Mouse (Mus musculus): ENCODE measurements around the gene Raet1e. TPM values are rescaled to one million over a fixed set of nuclear protein-coding genes. Genes with fewer than 3 reads are reported as not detected.

The Raet1e gene
- polyA plus RNA-seq, 1 experiment from 2014 or later = 1.3 TPM

DNA sequence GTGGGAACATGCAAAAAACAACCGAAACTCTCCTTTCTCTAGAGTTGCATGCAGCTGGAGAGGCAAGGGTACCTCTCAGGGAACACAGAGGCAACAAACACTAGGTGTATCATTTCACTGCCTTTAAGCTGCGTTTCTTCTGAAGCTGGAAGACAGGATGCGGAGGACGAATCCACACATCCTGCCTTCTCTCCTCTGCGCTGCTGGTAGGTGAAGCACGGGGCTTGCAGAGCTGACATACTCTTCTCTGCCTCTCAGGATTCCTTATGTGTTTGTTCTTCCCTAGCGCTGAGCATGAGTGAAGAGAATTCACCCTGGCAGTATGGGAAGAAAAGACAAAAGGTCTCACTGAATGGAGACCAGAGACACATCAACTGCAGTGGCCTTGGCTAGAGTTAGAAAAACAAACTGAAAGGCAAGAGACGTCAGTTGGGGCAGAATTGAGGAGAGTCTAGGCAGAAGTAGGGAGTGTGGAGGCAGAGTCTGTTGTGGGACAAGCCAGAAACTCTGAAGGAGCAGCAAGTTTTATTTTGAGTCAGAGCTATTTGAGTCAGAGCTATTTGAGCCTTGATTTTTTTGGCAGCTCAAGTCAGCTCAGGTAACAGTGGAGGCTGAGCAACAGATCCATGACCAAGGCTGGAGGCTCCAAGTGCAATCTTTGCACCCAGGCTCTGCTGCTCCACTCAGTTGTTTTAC lies 139.5 kb downstream of the Raet1e start:
- DNase-seq (no peak), ATAC-seq (ENCODE audit: low FRiP score, low TSS enrichment) (no peak)
- H3K27ac ChIP-seq (replicated peaks; ENCODE audit: low read depth, low read length) = no peak overlapping the region
- H3K4me2 ChIP-seq (ENCODE audit: low read length) = no peak overlapping the region
- WGBS = 69% methylated on average over 8 of the region's 8 CpGs
- no peaks in the 10 kb centered on the region for H3K4me1 ChIP-seq (ENCODE audit: control insufficient read depth, insufficient read depth, low read length)
- H3K9me3 ChIP-seq (ENCODE audit: control insufficient read depth, low read length) = no peaks in the 10 kb centered on the region
- no peak overlapping the region for H3K4me3 ChIP-seq (replicated peaks; ENCODE audit: low read depth, low read length)
- H3K9ac ChIP-seq (replicated peaks; ENCODE audit: low read length) = no peak overlapping the region
- H3K36me3 ChIP-seq (ENCODE audit: control insufficient read depth, insufficient read depth, low read length) = no peaks in the 10 kb centered on the region
- no peaks in the 10 kb centered on the region for H3K27me3 ChIP-seq (ENCODE audit: control insufficient read depth, insufficient read depth, low read length)

DNA sequence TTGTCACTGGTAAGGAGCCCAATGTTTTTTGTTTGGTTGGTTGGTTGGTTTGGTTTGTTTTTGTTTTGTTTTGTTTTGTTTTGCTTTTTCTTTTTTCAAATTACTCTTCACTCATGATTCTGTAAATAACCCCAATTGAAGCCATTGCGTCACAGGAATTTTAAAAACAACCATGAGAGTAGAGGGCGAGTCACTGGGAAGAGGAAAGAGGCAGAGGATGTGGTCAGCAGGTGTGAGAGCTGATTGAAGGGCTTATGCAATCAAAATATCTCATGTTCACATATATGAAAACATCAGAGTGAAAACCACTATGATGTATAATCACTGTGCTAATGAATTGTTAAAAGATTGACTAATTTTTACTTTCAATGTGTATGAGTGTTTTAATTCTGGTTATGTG lies 141.0 kb downstream of the Raet1e start:
- Histone ChIP-seq H3K9me3 (ENCODE audit: control insufficient read depth, low read length) (no peaks in the 10 kb centered on the region), H3K4me3 (replicated peaks; ENCODE audit: low read depth, low read length) (no peak overlapping the region), H3K27me3 (ENCODE audit: control insufficient read depth, insufficient read depth, low read length) (no peaks in the 10 kb centered on the region), H3K4me1 (ENCODE audit: control insufficient read depth, insufficient read depth, low read length) (no peaks in the 10 kb centered on the region), H3K4me2 (ENCODE audit: low read length) (no peak overlapping the region), H3K9ac (replicated peaks; ENCODE audit: low read length) (no peak overlapping the region), H3K36me3 (ENCODE audit: control insufficient read depth, insufficient read depth, low read length) (no peaks in the 10 kb centered on the region), H3K27ac (replicated peaks; ENCODE audit: low read depth, low read length) (no peak overlapping the region)
- ATAC-seq (ENCODE audit: low FRiP score, low TSS enrichment) (no peak), DNase-seq (no peak)
- 87% methylated on average over 2 of the region's 2 CpGs for WGBS

DNA sequence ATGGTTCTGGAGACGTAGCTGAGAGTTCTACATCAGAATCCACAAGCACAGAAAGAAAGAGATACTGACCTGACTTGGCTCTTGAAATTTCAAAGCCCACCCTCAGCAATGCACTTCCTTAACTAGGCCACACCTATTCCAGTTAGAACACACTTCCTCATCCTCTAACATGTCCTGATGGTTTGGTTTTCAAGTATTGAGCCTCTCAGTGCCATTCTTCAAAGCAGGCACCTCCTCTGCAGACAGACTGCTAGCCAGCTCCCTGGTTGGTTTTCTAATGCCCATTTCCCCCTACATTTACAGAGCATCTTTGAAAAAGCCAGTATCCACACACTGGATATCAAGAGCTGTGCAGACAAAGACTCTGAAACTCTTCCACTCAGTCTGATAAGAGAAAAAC lies 143.3 kb downstream of the Raet1e start:
- no peak for DNase-seq
- no peak overlapping the region for H3K9ac ChIP-seq (replicated peaks; ENCODE audit: low read length)
- H3K4me2 ChIP-seq (ENCODE audit: low read length) = no peak overlapping the region
- ATAC-seq (ENCODE audit: low FRiP score, low TSS enrichment) = no peak
- H3K4me3 ChIP-seq (replicated peaks; ENCODE audit: low read depth, low read length) = no peak overlapping the region
- H3K9me3 ChIP-seq (ENCODE audit: control insufficient read depth, low read length) = no peaks in the 10 kb centered on the region
- no peaks in the 10 kb centered on the region for H3K4me1 ChIP-seq (ENCODE audit: control insufficient read depth, insufficient read depth, low read length)
- no peaks in the 10 kb centered on the region for H3K27me3 ChIP-seq (ENCODE audit: control insufficient read depth, insufficient read depth, low read length)
- no peak overlapping the region for H3K27ac ChIP-seq (replicated peaks; ENCODE audit: low read depth, low read length)
- WGBS = 88% methylated on average over 1 of the region's 1 CpGs
- H3K36me3 ChIP-seq (ENCODE audit: control insufficient read depth, insufficient read depth, low read length) = no peaks in the 10 kb centered on the region

DNA sequence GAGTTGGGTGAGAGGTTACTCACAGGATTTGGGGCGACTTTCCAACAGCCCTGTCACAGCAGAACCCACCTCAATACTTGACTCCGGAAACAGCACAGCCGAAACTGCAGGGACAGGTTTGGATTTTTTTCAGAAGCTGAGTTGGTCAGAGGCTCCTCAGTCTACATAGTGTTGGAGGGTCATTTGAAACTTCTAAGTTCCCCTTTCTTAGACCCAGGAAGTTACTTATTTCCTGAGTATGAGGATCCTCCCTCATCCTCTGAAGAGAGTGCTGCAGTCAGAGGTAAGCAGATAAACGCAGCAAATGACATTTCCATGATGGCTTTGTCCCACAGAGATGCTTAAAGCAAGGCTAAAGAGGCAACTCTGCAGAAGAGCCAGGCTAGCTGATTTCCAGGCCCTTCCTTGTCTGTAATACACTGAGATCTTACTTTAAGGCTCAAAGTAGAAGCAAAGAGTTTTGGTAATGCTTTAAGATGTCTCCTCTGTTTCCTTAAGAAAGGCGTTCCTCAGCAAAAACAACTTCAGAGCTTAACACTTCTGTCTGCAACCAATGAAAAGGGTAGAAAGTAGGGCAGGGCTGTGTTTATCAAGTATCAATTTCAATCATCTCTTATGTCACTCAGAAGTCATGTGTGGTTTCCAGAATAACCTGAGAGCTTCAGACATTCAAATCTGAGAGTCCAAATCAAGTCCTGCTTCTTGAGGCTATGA lies 144.1 kb downstream of the Raet1e start:
- H3K27ac ChIP-seq (replicated peaks; ENCODE audit: low read depth, low read length) = no peak overlapping the region
- no peak overlapping the region for H3K4me2 ChIP-seq (ENCODE audit: low read length)
- no peaks in the 10 kb centered on the region for H3K27me3 ChIP-seq (ENCODE audit: control insufficient read depth, insufficient read depth, low read length)
- H3K9ac ChIP-seq (replicated peaks; ENCODE audit: low read length) = no peak overlapping the region
- 87% methylated on average over 5 of the region's 5 CpGs for WGBS
- DNase-seq (no peak), ATAC-seq (ENCODE audit: low FRiP score, low TSS enrichment) (no peak)
- H3K9me3 ChIP-seq (ENCODE audit: control insufficient read depth, low read length) = no peaks in the 10 kb centered on the region
- no peak overlapping the region for H3K4me3 ChIP-seq (replicated peaks; ENCODE audit: low read depth, low read length)
- no peaks in the 10 kb centered on the region for H3K36me3 ChIP-seq (ENCODE audit: control insufficient read depth, insufficient read depth, low read length)
- H3K4me1 ChIP-seq (ENCODE audit: control insufficient read depth, insufficient read depth, low read length) = no peaks in the 10 kb centered on the region

DNA sequence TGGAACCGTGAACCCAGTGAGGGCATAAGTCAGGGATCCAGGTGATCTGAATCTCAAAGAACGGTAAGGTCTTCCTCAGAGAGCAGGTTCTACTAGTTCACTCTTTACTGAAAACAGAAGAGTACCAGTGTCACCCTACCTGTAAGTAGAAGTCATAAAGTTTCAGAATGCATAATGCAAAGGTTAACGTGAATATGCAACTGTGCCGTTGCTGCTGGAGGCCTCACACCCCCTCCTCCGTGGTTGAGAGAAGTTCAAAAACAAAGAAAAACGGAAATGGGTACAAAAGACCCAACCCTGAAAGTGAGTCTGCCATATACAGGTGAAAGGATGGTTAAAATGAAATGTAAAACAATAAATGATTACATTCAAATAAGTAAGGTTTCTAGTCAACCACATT lies 145.4 kb downstream of the Raet1e start:
- DNase-seq (no peak), ATAC-seq (ENCODE audit: low FRiP score, low TSS enrichment) (no peak)
- 88% methylated on average over 6 of the region's 6 CpGs for WGBS
- Histone ChIP-seq H3K4me2 (ENCODE audit: low read length) (no peak overlapping the region), H3K27ac (replicated peaks; ENCODE audit: low read depth, low read length) (no peak overlapping the region), H3K4me1 (ENCODE audit: control insufficient read depth, insufficient read depth, low read length) (no peaks in the 10 kb centered on the region), H3K4me3 (replicated peaks; ENCODE audit: low read depth, low read length) (no peak overlapping the region), H3K9ac (replicated peaks; ENCODE audit: low read length) (no peak overlapping the region), H3K27me3 (ENCODE audit: control insufficient read depth, insufficient read depth, low read length) (no peaks in the 10 kb centered on the region), H3K9me3 (ENCODE audit: control insufficient read depth, low read length) (no peaks in the 10 kb centered on the region), H3K36me3 (ENCODE audit: control insufficient read depth, insufficient read depth, low read length) (no peaks in the 10 kb centered on the region)

DNA sequence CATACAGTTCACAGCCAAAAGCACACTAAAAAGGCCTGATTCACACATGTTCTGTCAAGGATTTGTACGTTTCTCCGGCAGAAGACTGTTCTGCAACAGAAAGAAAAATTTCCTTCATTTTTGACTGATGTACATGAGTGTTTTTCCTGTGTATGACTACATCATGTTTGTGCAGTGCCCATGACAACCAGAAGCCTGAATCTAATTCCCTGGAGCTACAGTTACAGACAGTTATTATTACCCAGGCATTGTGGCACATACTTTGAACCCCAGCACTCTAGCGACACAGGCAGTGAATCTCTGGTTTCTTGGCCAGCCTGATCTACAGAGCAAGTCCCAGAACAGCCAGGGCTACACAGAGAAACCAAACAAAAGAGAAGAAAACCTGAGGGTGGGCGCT lies 147.4 kb downstream of the Raet1e start:
- H3K27me3 ChIP-seq (ENCODE audit: control insufficient read depth, insufficient read depth, low read length) = no peaks in the 10 kb centered on the region
- no peak for DNase-seq
- H3K9ac ChIP-seq (replicated peaks; ENCODE audit: low read length) = no peak overlapping the region
- no peaks in the 10 kb centered on the region for H3K9me3 ChIP-seq (ENCODE audit: control insufficient read depth, low read length)
- no peak overlapping the region for H3K4me3 ChIP-seq (replicated peaks; ENCODE audit: low read depth, low read length)
- H3K4me1 ChIP-seq (ENCODE audit: control insufficient read depth, insufficient read depth, low read length) = no peaks in the 10 kb centered on the region
- H3K36me3 ChIP-seq (ENCODE audit: control insufficient read depth, insufficient read depth, low read length) = no peaks in the 10 kb centered on the region
- WGBS = 87% methylated on average over 4 of the region's 4 CpGs
- H3K27ac ChIP-seq (replicated peaks; ENCODE audit: low read depth, low read length) = no peak overlapping the region
- no peak for ATAC-seq (ENCODE audit: low FRiP score, low TSS enrichment)
- no peak overlapping the region for H3K4me2 ChIP-seq (ENCODE audit: low read length)

DNA sequence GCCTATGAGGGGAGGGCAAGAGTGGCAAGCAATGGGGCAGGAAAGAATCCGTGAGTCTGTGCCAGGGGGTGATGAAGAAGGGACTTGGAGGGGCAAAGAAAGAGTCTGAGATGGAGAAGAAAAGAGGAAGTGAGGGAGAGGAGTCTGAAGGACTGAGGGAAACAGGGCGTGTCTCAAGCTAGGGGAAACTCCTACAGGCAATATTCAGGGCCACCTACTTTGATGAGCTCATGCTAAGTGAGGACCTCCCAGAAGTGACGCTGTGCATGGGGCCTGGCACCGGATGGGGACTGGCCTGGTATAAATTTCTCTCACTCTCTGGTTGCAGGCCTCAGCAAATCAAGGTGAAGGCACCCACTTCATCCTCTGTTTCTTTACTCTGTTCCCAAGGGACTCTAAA lies 148.1 kb downstream of the Raet1e start:
- Histone ChIP-seq H3K27me3 (ENCODE audit: control insufficient read depth, insufficient read depth, low read length) (no peaks in the 10 kb centered on the region), H3K36me3 (ENCODE audit: control insufficient read depth, insufficient read depth, low read length) (no peaks in the 10 kb centered on the region), H3K4me2 (ENCODE audit: low read length) (no peak overlapping the region), H3K9me3 (ENCODE audit: control insufficient read depth, low read length) (no peaks in the 10 kb centered on the region), H3K9ac (replicated peaks; ENCODE audit: low read length) (no peak overlapping the region), H3K4me1 (ENCODE audit: control insufficient read depth, insufficient read depth, low read length) (no peaks in the 10 kb centered on the region), H3K4me3 (replicated peaks; ENCODE audit: low read depth, low read length) (no peak overlapping the region), H3K27ac (replicated peaks; ENCODE audit: low read depth, low read length) (no peak overlapping the region)
- 66% methylated on average over 4 of the region's 4 CpGs for WGBS
- DNase-seq (no peak), ATAC-seq (ENCODE audit: low FRiP score, low TSS enrichment) (no peak; the same call in 1 of the 2 replicates)

DNA sequence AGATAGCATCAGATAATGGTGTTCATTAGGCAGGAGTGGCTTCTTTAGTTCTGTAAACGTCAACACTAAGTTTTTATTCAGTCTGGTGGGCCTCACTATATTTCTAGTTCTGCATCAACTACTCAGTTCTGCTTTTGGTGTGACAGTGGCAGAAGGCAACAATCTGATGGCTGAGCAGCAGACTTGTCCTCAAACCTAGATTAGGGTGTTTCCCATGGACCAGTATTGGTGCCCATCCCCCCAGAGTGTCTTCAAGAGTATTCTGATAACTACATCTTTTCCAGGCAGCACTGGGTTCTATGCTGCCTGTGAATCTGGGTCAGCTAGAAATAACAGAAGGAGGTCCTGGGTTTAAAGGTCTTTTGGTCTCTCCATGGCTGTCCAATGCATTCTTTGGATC lies 149.9 kb downstream of the Raet1e start:
- WGBS = 82% methylated on average over 1 of the region's 1 CpGs
- DNase-seq = no peak
- no peaks in the 10 kb centered on the region for H3K9me3 ChIP-seq (ENCODE audit: control insufficient read depth, low read length)
- no peak overlapping the region for H3K4me2 ChIP-seq (ENCODE audit: low read length)
- no peak for ATAC-seq (ENCODE audit: low FRiP score, low TSS enrichment)
- H3K36me3 ChIP-seq (ENCODE audit: control insufficient read depth, insufficient read depth, low read length) = no peaks in the 10 kb centered on the region
- H3K4me1 ChIP-seq (ENCODE audit: control insufficient read depth, insufficient read depth, low read length) = no peaks in the 10 kb centered on the region
- H3K27me3 ChIP-seq (ENCODE audit: control insufficient read depth, insufficient read depth, low read length) = no peaks in the 10 kb centered on the region
- no peak overlapping the region for H3K9ac ChIP-seq (replicated peaks; ENCODE audit: low read length)
- no peak overlapping the region for H3K4me3 ChIP-seq (replicated peaks; ENCODE audit: low read depth, low read length)
- H3K27ac ChIP-seq (replicated peaks; ENCODE audit: low read depth, low read length) = no peak overlapping the region

DNA sequence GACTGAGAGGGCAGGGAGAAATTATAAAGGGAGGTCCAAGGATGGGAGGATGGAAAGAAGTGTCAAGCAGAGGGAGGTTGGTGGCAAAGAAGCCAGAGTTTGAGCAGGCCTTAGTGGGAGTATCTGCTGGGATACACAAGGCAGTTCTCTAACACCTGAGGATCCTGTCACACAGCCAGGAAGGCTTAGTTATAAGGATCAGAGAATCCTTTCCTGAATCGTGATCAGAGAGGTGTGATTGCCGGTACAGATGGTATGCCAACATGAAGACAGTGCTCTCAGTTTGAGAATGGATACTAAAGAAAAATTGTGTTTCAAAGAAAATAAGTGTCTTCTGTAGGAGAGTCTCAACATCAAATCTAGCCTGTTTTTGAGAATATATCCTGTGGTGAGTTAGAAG lies 164.5 kb downstream of the Raet1e start:
- DNase-seq (no peak), ATAC-seq (ENCODE audit: low FRiP score, low TSS enrichment) (no peak)
- Histone ChIP-seq H3K36me3 (ENCODE audit: control insufficient read depth, insufficient read depth, low read length) (no peaks in the 10 kb centered on the region), H3K27me3 (ENCODE audit: control insufficient read depth, insufficient read depth, low read length) (no peaks in the 10 kb centered on the region), H3K4me3 (replicated peaks; ENCODE audit: low read depth, low read length) (no peak overlapping the region), H3K4me2 (ENCODE audit: low read length) (no peak overlapping the region), H3K27ac (replicated peaks; ENCODE audit: low read depth, low read length) (no peak overlapping the region), H3K9ac (replicated peaks; ENCODE audit: low read length) (no peak overlapping the region), H3K9me3 (ENCODE audit: control insufficient read depth, low read length) (no peaks in the 10 kb centered on the region), H3K4me1 (ENCODE audit: control insufficient read depth, insufficient read depth, low read length) (no peaks in the 10 kb centered on the region)
- 93% methylated on average over 2 of the region's 2 CpGs for WGBS

All from midbrain, embryonic 14.5 days (tissue).